Mouse (Mus musculus): ENCODE measurements around the gene Krtap3-1.

The Krtap3-1 gene

DNA sequence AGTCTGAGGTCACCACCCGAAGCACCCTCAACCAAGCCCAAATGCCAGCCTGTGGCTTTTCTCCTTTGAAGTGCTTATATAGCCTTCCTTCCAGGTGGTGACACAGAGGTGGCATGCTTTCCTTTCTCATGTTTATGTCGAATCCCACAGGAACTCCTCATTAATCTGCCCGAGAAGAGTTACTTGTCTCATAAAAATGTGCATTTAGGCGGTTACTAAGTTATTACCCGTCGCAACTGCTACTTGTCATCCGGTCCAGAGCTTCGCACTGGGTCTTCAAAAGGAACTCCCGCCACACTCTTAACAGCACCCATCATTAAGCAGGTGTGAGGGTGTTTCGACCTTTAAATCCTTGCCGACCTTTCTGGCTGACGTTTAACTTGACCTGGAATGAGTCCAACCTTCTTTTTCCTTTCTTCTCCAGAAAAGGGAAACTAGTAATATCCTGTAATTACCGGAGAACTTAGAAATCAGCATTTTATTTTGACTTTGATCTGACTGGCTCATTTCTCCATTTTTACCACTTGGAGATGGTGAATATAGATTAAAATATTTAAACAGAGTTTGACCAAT lies 45.1 kb downstream of the Krtap3-1 start, which contains the start of gene Krt39:
Krt39 (minus strand) TSS at position 51 of the 573 bp plus-strand sequence.
- DNase-seq (ENCODE audit: low spot score in 2 of 2) = no peak

Measured in natural killer cell, adult 2 months (primary cell).